Mouse (Mus musculus) cerebellum, adult 9-11 months (tissue): ENCODE data around the gene Lsm14a.

Experiments
- DNase-seq: peaks from one replicate; pipeline ENCODE4 v3.0.0; 2022

Gene Lsm14a

GRCm38 (mm10) chr7:34393215-34393614 lies at the start of gene Lsm14a:
Gene Lsm14a (minus strand): TSS chr7:34393315.
- DNase-seq: no peak

- no peak for DNase-seq
These were observed 45.8 kb upstream of the Lsm14a start for GRCm38 (mm10) chr7:34438903-34439302.

GRCm38 (mm10) chr7:34433597-34433996 lies 40.5 kb upstream of the Lsm14a start:
- no peak for DNase-seq

- DNase-seq: no peak
These were observed 28.1 kb upstream of the Lsm14a start for GRCm38 (mm10) chr7:34421201-34421600.

- DNase-seq: peak; percentile 48
These were observed 14.4 kb upstream of the Lsm14a start for GRCm38 (mm10) chr7:34407492-34407891.

GRCm38 (mm10) chr7:34403876-34404275 lies 10.8 kb upstream of the Lsm14a start:
- no peak for DNase-seq

- DNase-seq: no peak
These were observed 7.0 kb upstream of the Lsm14a start for GRCm38 (mm10) chr7:34400070-34400469.

GRCm38 (mm10) chr7:34398831-34399230 lies 5.7 kb upstream of the Lsm14a start:
- no peak for DNase-seq

- DNase-seq: no peak
These were observed 3.7 kb upstream of the Lsm14a start for GRCm38 (mm10) chr7:34396791-34397190.

GRCm38 (mm10) chr7:34395761-34396160 lies 2.6 kb upstream of the Lsm14a start:
- no peak for DNase-seq

GRCm38 (mm10) chr7:34394636-34395035 lies 1.5 kb upstream of the Lsm14a start:
- DNase-seq: no peak

GRCm38 (mm10) chr7:34394091-34394490 lies 976 bp upstream of the Lsm14a start:
- no peak for DNase-seq

GRCm38 (mm10) chr7:34392335-34392734 lies 780 bp downstream of the Lsm14a start:
- peak; percentile 41 for DNase-seq

GRCm38 (mm10) chr7:34391711-34392110 lies 1.4 kb downstream of the Lsm14a start:
- peak; percentile 28 for DNase-seq

- DNase-seq: peak; percentile 40
These were observed 2.3 kb downstream of the Lsm14a start for GRCm38 (mm10) chr7:34390834-34391155.

GRCm38 (mm10) chr7:34390111-34390833 lies 2.8 kb downstream of the Lsm14a start:
- DNase-seq: peak; percentile 53

GRCm38 (mm10) chr7:34389277-34390085 lies 3.6 kb downstream of the Lsm14a start:
- DNase-seq: peak; percentile 94

GRCm38 (mm10) chr7:34388445-34389276 lies 4.5 kb downstream of the Lsm14a start:
- DNase-seq: peak; percentile 76

- no peak for DNase-seq
These were observed 5.2 kb downstream of the Lsm14a start for GRCm38 (mm10) chr7:34387784-34388444.

- no peak for DNase-seq
These were observed 10.3 kb downstream of the Lsm14a start for GRCm38 (mm10) chr7:34382803-34383202.

- no peak for DNase-seq
These were observed 11.4 kb downstream of the Lsm14a start for GRCm38 (mm10) chr7:34381733-34382132.

GRCm38 (mm10) chr7:34380311-34380710 lies 12.8 kb downstream of the Lsm14a start:
- DNase-seq: no peak

- no peak for DNase-seq
These were observed 19.2 kb downstream of the Lsm14a start for GRCm38 (mm10) chr7:34373906-34374305.
